Mouse (Mus musculus) kidney, adult 2 months (tissue): ENCODE measurements around the gene Apobr. TPM values are rescaled to one million over a fixed set of nuclear protein-coding genes. Genes with fewer than 3 reads are reported as not detected.
A peak's percentile ranks its signal among the peaks of the same experiment; 100 is the strongest.

ENCODE experiments used
- DNase-seq: peaks from one replicate; pipeline ENCODE4 v3.0.0; 2021
- H3K27ac ChIP-seq: fragments of 200-500 bp; 2 replicates; pipeline ENCODE4 v1.5.1; 2012; ENCODE audit warnings: low read depth, low read length, control low read depth, inconsistent platforms; ENCODE audit not compliant: insufficient read depth
- H3K27me3 ChIP-seq: fragments of 200-500 bp; replicated peaks from 2 replicates; pipeline ENCODE4 v1.6.1; 2012; ENCODE audit warnings: mild to moderate bottlenecking, moderate library complexity, low read length, inconsistent platforms; ENCODE audit not compliant: control insufficient read depth, insufficient read depth
- H3K36me3 ChIP-seq: fragments of 200-500 bp; 2 replicates; pipeline ENCODE4 v1.6.1; 2012; ENCODE audit warnings: mild to moderate bottlenecking, moderate library complexity, low read length, inconsistent platforms; ENCODE audit not compliant: control insufficient read depth, insufficient read depth
- H3K4me1 ChIP-seq: fragments of 200-500 bp; 2 replicates; pipeline ENCODE4 v1.6.1; 2011; ENCODE audit warnings: low read length; ENCODE audit not compliant: control insufficient read depth, insufficient read depth
- H3K4me3 ChIP-seq: fragments of 200-500 bp; 2 replicates; pipeline ENCODE4 v1.5.1; 2011; ENCODE audit warnings: mild to moderate bottlenecking, low read depth, low read length, control low read depth; ENCODE audit not compliant: insufficient read depth
- CTCF ChIP-seq: fragments of 200-500 bp; conservative IDR thresholded peaks from 2 replicates; pipeline ENCODE4 v1.5.1; 2011; ENCODE audit warnings: low read depth, mild to moderate bottlenecking, control low read depth, low read length, moderate library complexity, mixed read lengths; ENCODE audit not compliant: insufficient read depth, insufficient read length
- POLR2A ChIP-seq: fragments of 200-500 bp; IDR thresholded peaks from one replicate; pipeline ENCODE4 v1.6.1; 2011; ENCODE audit warnings: low read depth, low read length, control low read depth
- WGBS: fragments of 180-500 bp; shearing (Covaris S2); methylation state at CpG from one replicate; pipeline ENCODE4 v1.1.7; 2018; 5-methylcytosine and 5-hydroxymethylcytosine counted together
- polyA plus RNA-seq: library from polyadenylated mRNA; depleted of rRNA; stranded (reverse); fragments of >200 nt; gene quantifications from 2 replicates; pipeline ENCODE4 v1.2.3, GENCODE M21; 2012; rRNA removed

Gene Apobr
- 1.2 and 1.5 TPM in 2 replicates for polyA plus RNA-seq

DNA sequence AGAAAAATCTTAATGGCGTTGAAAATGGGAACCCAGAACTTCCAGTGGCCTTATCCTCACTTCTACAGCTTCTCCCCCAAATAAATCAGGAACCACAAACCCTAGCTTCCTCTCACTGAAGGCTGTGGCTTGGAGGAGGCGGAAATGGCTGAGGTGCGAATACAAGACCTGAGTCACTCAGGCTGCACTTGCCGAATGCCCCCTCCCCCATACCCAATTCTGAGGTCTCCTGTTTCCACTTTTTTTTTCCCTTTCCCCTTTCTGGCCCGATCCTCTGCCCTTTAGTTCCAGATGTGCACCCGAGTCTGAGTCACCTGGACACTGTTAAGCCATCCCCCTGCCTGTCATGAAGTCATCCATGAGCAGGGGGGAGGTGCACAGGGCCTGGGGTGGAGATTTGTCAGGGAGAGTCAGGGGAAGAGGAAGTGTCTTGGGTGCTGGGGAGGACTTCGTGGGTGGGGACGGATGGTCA is at the start of gene Apobr:
TSS of gene Apobr (plus strand) at position 437 of the 472 bp plus-strand sequence.
- Histone ChIP-seq H3K4me1 (no peaks in the 10 kb centered on the region), H3K27me3 (no peaks in the 10 kb centered on the region), H3K36me3 (no peaks in the 10 kb centered on the region), H3K27ac (peak within 1 kb of the TSS; percentile 98; the same call in 1 of the 2 replicates), H3K4me3 (no peak within 1 kb of the TSS)
- 77% methylated on average over 8 of the region's 8 CpGs for WGBS
- no peak for DNase-seq
- TF ChIP-seq CTCF (no peak), POLR2A (no peak)

DNA sequence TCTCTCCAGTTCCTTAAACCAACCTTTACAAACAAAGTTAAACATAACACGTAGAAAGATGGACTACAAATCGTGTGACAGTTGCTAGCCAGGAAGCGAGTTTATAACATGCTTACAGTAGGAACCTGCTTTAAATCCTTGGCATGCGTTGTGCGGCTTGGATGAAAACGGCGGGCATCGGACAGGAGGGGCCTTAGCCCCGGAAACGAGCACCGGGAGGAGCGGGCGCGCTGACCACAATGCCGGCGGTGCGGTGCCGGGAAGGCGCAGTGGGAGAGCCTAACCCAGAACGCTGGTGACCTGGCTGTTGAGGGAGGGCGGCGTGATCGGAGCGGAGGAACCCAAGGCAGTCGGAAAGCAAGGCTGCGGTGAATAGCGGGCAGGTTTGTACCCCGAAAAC is 49.0 kb upstream of the Apobr start:
- no peaks in the 10 kb centered on the region for H3K36me3 ChIP-seq
- no peaks in the 10 kb centered on the region for H3K4me1 ChIP-seq
- peak overlapping the region; percentile 59 for H3K4me3 ChIP-seq
- TF ChIP-seq POLR2A (no peak), CTCF (no peak)
- 2% methylated on average over 28 of the region's 28 CpGs for WGBS
- no peak overlapping the region for H3K27ac ChIP-seq
- peak; percentile 9 for DNase-seq
- H3K27me3 ChIP-seq = 0 out of 2 replicates have a peak, but pooled peaks cover 3% of the 10 kb centered on the region

DNA sequence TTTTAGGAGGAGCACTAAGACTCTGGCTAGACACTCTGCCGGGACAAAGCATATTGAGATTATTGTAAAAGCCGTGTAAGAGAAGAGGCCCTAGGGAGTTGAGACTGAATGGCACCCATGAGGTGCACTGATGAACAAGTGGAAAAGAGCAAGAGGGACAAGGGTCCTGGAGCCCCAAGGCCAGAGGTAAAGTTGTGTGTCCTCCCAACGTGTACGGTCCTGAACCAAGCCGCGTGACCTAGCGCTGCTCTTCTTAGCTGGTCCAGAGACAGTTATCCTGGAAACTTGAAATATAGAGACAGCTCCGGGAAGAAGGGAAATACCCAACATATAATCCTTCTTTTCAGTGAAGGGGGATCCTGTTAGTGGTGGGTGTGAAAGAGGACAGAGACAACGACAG is 48.3 kb upstream of the Apobr start:
- Histone ChIP-seq H3K4me1 (no peaks in the 10 kb centered on the region), H3K4me3 (no peak overlapping the region), H3K36me3 (no peaks in the 10 kb centered on the region), H3K27me3 (0 out of 2 replicates have a peak, but pooled peaks cover 3% of the 10 kb centered on the region), H3K27ac (no peak overlapping the region)
- 53% methylated on average over 9 of the region's 9 CpGs for WGBS
- no peak for TF ChIP-seq POLR2A
- TF ChIP-seq CTCF = no peak
- no peak for DNase-seq

DNA sequence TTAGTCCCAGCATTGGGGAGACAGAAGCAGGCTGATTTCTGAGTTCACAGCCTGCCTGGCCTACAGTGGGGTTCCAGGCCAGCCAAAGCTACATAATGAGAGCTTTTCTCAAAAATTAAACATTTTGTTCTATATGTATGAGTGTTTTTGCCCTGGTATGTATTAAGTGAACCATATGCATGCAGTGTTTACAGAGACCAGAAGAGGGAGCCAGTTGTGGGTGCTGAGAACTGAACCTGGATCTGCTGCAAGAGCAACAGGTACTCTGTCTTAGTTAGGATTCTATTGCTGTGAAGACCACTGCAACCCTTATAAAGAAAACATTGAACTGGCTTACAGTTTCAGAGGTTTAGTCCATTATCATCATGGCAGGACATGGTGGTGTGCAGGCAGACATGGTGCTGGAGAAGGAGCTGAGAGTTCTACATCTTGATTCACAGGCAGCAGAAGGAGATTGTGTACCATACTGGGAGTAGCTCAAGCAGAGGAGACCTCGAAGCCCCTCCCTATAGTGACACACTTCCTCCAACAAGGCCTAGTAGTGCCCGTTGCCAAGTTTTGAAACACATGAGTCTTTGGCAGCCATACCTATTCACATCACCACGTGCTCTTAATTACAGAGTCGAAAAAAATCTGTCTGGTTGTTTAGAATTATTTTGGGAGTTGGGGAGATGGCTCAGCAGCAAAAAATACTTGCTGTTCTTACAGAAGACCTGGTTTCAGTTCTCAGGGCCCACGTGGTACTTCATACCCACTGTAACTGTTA is 46.7 kb upstream of the Apobr start:
- no peaks in the 10 kb centered on the region for H3K36me3 ChIP-seq
- TF ChIP-seq CTCF (peak; percentile 56), POLR2A (no peak)
- DNase-seq = peak; percentile 32
- 71% methylated on average over 5 of the region's 5 CpGs for WGBS
- no peaks in the 10 kb centered on the region for H3K4me1 ChIP-seq
- no peak overlapping the region for H3K4me3 ChIP-seq
- 0 out of 2 replicates have a peak, but pooled peaks cover 3% of the 10 kb centered on the region for H3K27me3 ChIP-seq
- H3K27ac ChIP-seq = no peak overlapping the region

DNA sequence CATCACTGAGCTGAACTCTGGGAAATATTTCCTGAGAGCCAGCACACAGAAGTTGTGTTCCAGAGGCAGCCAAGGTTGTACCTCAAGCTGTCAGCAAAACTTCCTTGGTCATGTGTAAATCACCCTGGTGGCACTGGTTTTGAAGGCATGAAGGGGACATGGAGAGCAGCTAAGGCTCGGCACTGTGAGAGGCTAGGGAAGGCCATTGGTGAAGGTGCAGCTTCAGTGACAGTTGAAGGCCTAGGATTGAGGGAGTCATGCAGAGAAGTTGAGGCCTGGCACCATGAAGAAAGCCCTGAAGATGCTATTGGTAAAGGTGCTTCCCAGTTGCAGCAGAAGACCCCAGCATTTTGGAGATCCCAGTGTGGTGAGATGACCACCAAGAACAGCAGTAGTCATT is 43.1 kb upstream of the Apobr start:
- TF ChIP-seq POLR2A (no peak), CTCF (no peak)
- no peaks in the 10 kb centered on the region for H3K27me3 ChIP-seq
- H3K36me3 ChIP-seq = no peaks in the 10 kb centered on the region; the same call in 1 of the 2 replicates
- DNase-seq = no peak
- H3K27ac ChIP-seq = no peak overlapping the region
- no peak overlapping the region for H3K4me3 ChIP-seq
- no peaks in the 10 kb centered on the region for H3K4me1 ChIP-seq
- 85% methylated on average over 1 of the region's 1 CpGs for WGBS

DNA sequence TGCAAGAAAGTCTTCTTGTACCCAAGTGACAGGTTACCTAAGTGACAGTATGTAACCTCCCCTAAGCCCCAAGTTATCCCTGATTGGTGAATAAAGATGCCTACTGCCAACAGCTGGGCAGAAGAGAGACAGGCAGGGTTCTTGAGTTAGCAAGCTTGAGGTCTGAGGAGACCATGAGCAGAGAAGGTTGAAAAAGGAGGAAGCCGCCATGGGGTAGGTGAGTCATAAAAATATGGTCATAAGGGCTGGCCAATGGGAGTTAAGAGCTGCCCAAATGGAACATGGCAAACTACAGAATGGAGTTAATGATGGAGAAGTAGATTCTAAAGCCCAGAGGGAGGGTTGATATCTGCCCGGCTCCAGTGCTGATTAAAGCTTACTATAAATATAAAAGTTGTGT is 39.1 kb upstream of the Apobr start:
- no peak overlapping the region for H3K4me3 ChIP-seq
- no peak overlapping the region for H3K27ac ChIP-seq
- peaks cover 3% of the 10 kb centered on the region for H3K36me3 ChIP-seq
- TF ChIP-seq CTCF (no peak), POLR2A (no peak)
- no peaks in the 10 kb centered on the region for H3K27me3 ChIP-seq
- DNase-seq = no peak
- H3K4me1 ChIP-seq = no peaks in the 10 kb centered on the region
- 91% methylated on average over 2 of the region's 2 CpGs for WGBS

DNA sequence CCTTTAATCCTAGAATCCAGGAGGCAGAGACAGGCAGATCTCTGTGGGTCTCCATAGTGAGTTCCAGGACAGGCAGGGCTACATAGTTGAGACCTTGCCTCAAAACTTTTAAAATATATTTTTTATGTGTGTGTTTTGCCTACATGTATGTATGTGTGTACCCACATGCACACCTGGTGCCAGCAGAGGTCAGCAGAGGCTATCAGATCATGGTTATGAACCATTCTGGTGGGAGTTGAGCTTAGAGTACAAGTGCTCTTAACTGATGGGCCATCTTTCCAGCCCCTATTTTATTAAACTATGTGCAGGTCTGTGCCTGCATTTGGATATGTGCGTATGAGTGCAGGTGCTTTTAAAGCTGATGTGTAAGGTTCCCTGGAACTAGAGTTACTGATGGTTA is 29.9 kb upstream of the Apobr start:
- peaks cover 28% of the 10 kb centered on the region for H3K36me3 ChIP-seq
- 96% methylated on average over 1 of the region's 1 CpGs for WGBS
- H3K27me3 ChIP-seq = no peaks in the 10 kb centered on the region

DNA sequence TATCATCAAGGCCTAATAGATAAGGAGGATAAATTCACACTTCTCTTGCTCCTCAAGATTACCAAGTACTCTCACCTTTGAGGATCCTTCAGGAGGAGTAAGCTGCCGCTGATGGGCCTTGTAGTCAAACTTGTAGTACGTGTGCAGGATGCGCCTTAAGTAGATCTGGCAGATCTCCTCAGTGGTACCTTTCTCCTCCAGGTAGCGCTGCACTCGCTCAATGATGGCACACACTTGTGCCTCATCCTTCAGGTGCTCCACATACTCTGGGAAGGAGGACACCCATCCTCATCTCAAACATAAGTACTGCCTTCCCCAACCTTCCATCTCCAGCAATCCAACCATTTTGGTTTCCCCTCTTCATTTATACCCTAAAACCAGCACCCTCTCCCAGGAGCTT is 28.1 kb upstream of the Apobr start:
- TF ChIP-seq POLR2A (no peak), CTCF (no peak)
- no peaks in the 10 kb centered on the region for H3K4me1 ChIP-seq
- 98% methylated on average over 5 of the region's 5 CpGs for WGBS
- H3K27me3 ChIP-seq = no peaks in the 10 kb centered on the region
- DNase-seq = no peak
- no peak overlapping the region for H3K27ac ChIP-seq
- H3K36me3 ChIP-seq = peaks cover 27% of the 10 kb centered on the region
- H3K4me3 ChIP-seq = no peak overlapping the region

More for the DNA sequence above, 29.9 kb upstream of the Apobr start:
- TF ChIP-seq POLR2A (no peak), CTCF (no peak)
- Histone ChIP-seq H3K4me1 (no peaks in the 10 kb centered on the region), H3K27ac (no peak overlapping the region), H3K4me3 (no peak overlapping the region)
- no peak for DNase-seq
